Mouse (Mus musculus): ENCODE measurements around the gene Pde10a. TPM values are rescaled to one million over a fixed set of nuclear protein-coding genes. Genes with fewer than 3 reads are reported as not detected.

The Pde10a gene
- total and polyA plus RNA-seq, 3 experiments = 0.04 to 0.41 (median 0.21) TPM

GRCm38 (mm10) chr17:8757576-8757975 lies 232.4 kb downstream of the Pde10a start:
- Histone ChIP-seq H3K4me1 (ENCODE audit: control insufficient read depth in 1 of 2, insufficient read depth in 2 of 2) (no peaks in the 10 kb centered on the region), H3K79me2 (replicated peaks; ENCODE audit: control insufficient read depth, extremely low read depth, insufficient read depth, poor library complexity, severe bottlenecking) (no peaks in the 10 kb centered on the region), H3K27me3 (replicated peaks) (no peaks in the 10 kb centered on the region), H3K4me3 (replicated peaks in 1 of 3; ENCODE audit: low read depth in 2 of 3, low read length in 2 of 3, poor library complexity in 1 of 3) (no peak overlapping the region), H3K4me2 (ENCODE audit: insufficient read depth, low read depth, poor library complexity, severe bottlenecking) (no peak overlapping the region), H3K9me3 (replicated peaks; ENCODE audit: low read length) (no peaks in the 10 kb centered on the region), H3K9ac (ENCODE audit: insufficient read depth, low read depth) (no peak overlapping the region), H3K36me3 (replicated peaks in 1 of 2; ENCODE audit: control insufficient read depth in 1 of 2, insufficient read depth in 1 of 2, low read length in 1 of 2) (no peaks in the 10 kb centered on the region), H3K27ac (ENCODE audit: insufficient read depth, low read depth) (no peak overlapping the region)
- no peak for TF ChIP-seq IRF4 (IDR thresholded peaks at IDR 0.05; ENCODE audit: low read depth, low read length)
- TF ChIP-seq USF2 (conservative IDR thresholded peaks at IDR 0.05; ENCODE audit: low read depth, low read length) = no peak
- no peak for TF ChIP-seq EP300 (IDR thresholded peaks at IDR 0.05; ENCODE audit: low read length)
- TF ChIP-seq MYC (IDR thresholded peaks at IDR 0.05; ENCODE audit: low read depth, low read length) = no peak
- no peak for TF ChIP-seq JUN (IDR thresholded peaks at IDR 0.05; ENCODE audit: insufficient read depth, low read depth, low read length)
- TF ChIP-seq RCOR1 (conservative IDR thresholded peaks at IDR 0.05; ENCODE audit: low read depth, low read length) = no peak
- TF ChIP-seq E2F4 (IDR thresholded peaks at IDR 0.05; ENCODE audit: insufficient replicate concordance, low read depth, low read length) = no peak
- TF ChIP-seq ZKSCAN1 (IDR thresholded peaks at IDR 0.05; ENCODE audit: borderline replicate concordance, low read depth, low read length) = no peak
- TF ChIP-seq PAX5 (IDR thresholded peaks at IDR 0.05; ENCODE audit: low read length) = no peak
- no peak for TF ChIP-seq ZMIZ1 (IDR thresholded peaks at IDR 0.05; ENCODE audit: low read depth, low read length)
- in situ Hi-C loops (cut with MboI; ENCODE audit: low pct_ligation_motif_present, low pct_unique_long_range_greater_than_20kb, low sequenced_read_pairs) (no loop called here), dilution Hi-C loops (cut with MboI; ENCODE audit: extremely low pct_ligation_motif_present, extremely low pct_unique_long_range_greater_than_20kb, low sequenced_read_pairs) (no loop called here)
- no peak for DNase-seq (ENCODE audit: extremely low read depth)

- in situ Hi-C loops (cut with MboI; ENCODE audit: low pct_ligation_motif_present, low pct_unique_long_range_greater_than_20kb, low sequenced_read_pairs) = no loop called here
- Histone ChIP-seq H3K27ac (ENCODE audit: insufficient read depth, low read depth) (no peak overlapping the region), H3K4me1 (ENCODE audit: control insufficient read depth in 1 of 2, insufficient read depth in 2 of 2) (peaks cover 0 to 30% of the 10 kb centered on the region in 2 experiments; a peak in 2 of 4 replicates), H3K9me3 (replicated peaks; ENCODE audit: low read length) (no peaks in the 10 kb centered on the region), H3K79me2 (replicated peaks; ENCODE audit: control insufficient read depth, extremely low read depth, insufficient read depth, poor library complexity, severe bottlenecking) (no peaks in the 10 kb centered on the region), H3K9ac (ENCODE audit: insufficient read depth, low read depth) (no peak overlapping the region), H3K27me3 (replicated peaks) (no peaks in the 10 kb centered on the region), H3K4me3 (replicated peaks in 1 of 3; ENCODE audit: low read depth in 2 of 3, low read length in 2 of 3, poor library complexity in 1 of 3) (no peak overlapping the region), H3K36me3 (replicated peaks in 1 of 2; ENCODE audit: control insufficient read depth in 1 of 2, insufficient read depth in 1 of 2, low read length in 1 of 2) (no peaks in the 10 kb centered on the region), H3K4me2 (ENCODE audit: insufficient read depth, low read depth, poor library complexity, severe bottlenecking) (no peak overlapping the region)
- dilution Hi-C loops (cut with MboI; ENCODE audit: extremely low pct_ligation_motif_present, extremely low pct_unique_long_range_greater_than_20kb, low sequenced_read_pairs) = no loop called here
- DNase-seq (ENCODE audit: extremely low read depth) = no peak
- TF ChIP-seq MAZ (IDR thresholded peaks at IDR 0.05; ENCODE audit: low read depth, low read length) = no peak
- TF ChIP-seq EP300 (IDR thresholded peaks at IDR 0.05; ENCODE audit: low read length) = no peak
- no peak for TF ChIP-seq MAFK (IDR thresholded peaks at IDR 0.05; ENCODE audit: insufficient replicate concordance, low read length)
- TF ChIP-seq NELFE (IDR thresholded peaks at IDR 0.05; ENCODE audit: low read depth, low read length) = no peak
- TF ChIP-seq HCFC1 (IDR thresholded peaks at IDR 0.05; ENCODE audit: low read depth, low read length) = no peak
- TF ChIP-seq ELF1 (IDR thresholded peaks at IDR 0.05; ENCODE audit: low read depth, low read length) = no peak
- TF ChIP-seq MEF2A (IDR thresholded peaks at IDR 0.05; ENCODE audit: borderline replicate concordance, low read depth, low read length) = no peak
- no peak for TF ChIP-seq POLR2A (IDR thresholded peaks at IDR 0.05; ENCODE audit: low read depth, low read length)
- TF ChIP-seq MXI1 (IDR thresholded peaks at IDR 0.05; ENCODE audit: low read depth, low read length) = no peak
- no peak for TF ChIP-seq CHD1 (IDR thresholded peaks at IDR 0.05; ENCODE audit: low read depth, low read length)
- no peak for TF ChIP-seq SIN3A (IDR thresholded peaks at IDR 0.05; ENCODE audit: low read length)
- no peak for TF ChIP-seq ZKSCAN1 (IDR thresholded peaks at IDR 0.05; ENCODE audit: borderline replicate concordance, low read depth, low read length)
- TF ChIP-seq USF2 (conservative IDR thresholded peaks at IDR 0.05; ENCODE audit: low read depth, low read length) = no peak
- no peak for TF ChIP-seq ZNF384 (IDR thresholded peaks at IDR 0.05; ENCODE audit: low read depth, low read length)
- no peak for TF ChIP-seq USF1 (IDR thresholded peaks at IDR 0.05; ENCODE audit: low read depth, low read length)
- no peak for TF ChIP-seq CTCF (conservative IDR thresholded peaks at IDR 0.05 in 1 of 2, IDR thresholded peaks at IDR 0.05 in 1 of 2; ENCODE audit: low read depth in 2 of 2, low read length in 2 of 2)
Measured at GRCm38 (mm10) chr17:8763248-8763647, 238.1 kb downstream of the Pde10a start.

All from CH12.LX (cell line).